Mouse (Mus musculus) limb, embryonic 14.5 days (tissue): ENCODE measurements around the gene Dnajb6. TPM values are rescaled to one million over a fixed set of nuclear protein-coding genes. Genes with fewer than 3 reads are reported as not detected.

ENCODE experiments used
- ATAC-seq: fragments of 200-750 bp; cut with Nextera tagmentation; 2 replicates; pipeline ENCODE4 v1.8.0; 2017; ENCODE audit warnings: low read depth, moderate number of reproducible peaks, moderate TSS enrichment; ENCODE audit not compliant: low FRiP score
- DNase-seq: peaks from one replicate; pipeline ENCODE4 v3.0.0-alpha.2; 2015; ENCODE audit warnings: low spot score
- H3K27ac ChIP-seq: fragments of 300-500 bp; sonication (generic); replicated peaks from 2 replicates; pipeline ENCODE4 v1.5.1; 2014; ENCODE audit warnings: low read depth, mild to moderate bottlenecking, low read length, moderate library complexity, mixed read lengths
- H3K27me3 ChIP-seq: fragments of 300-500 bp; sonication (generic); 2 replicates; pipeline ENCODE4 v1.6.1; 2014; ENCODE audit warnings: low read length, mixed read lengths; ENCODE audit not compliant: control insufficient read depth, insufficient read depth
- H3K36me3 ChIP-seq: fragments of 300-500 bp; sonication (generic); 2 replicates; pipeline ENCODE4 v1.6.1; 2014; ENCODE audit warnings: mild to moderate bottlenecking, low read length, moderate library complexity, mixed read lengths; ENCODE audit not compliant: control insufficient read depth, insufficient read depth
- H3K4me1 ChIP-seq: fragments of 300-500 bp; sonication (generic); 2 replicates; pipeline ENCODE4 v1.6.1; 2014; ENCODE audit warnings: antibody characterized with exemption, low read length, mixed read lengths; ENCODE audit not compliant: control insufficient read depth, insufficient read depth
- H3K4me2 ChIP-seq: fragments of 300-500 bp; sonication (generic); replicated peaks from 2 replicates; pipeline ENCODE4 v1.6.1; 2014; ENCODE audit warnings: low read depth, mild to moderate bottlenecking, low read length, moderate library complexity; ENCODE audit not compliant: severe bottlenecking
- H3K4me3 ChIP-seq: fragments of 300-500 bp; sonication (generic); replicated peaks from 2 replicates; pipeline ENCODE4 v1.5.1; 2014; ENCODE audit warnings: low read length
- H3K9ac ChIP-seq: fragments of 300-500 bp; sonication (generic); 2 replicates; pipeline ENCODE4 v1.6.1; 2014; ENCODE audit warnings: mild to moderate bottlenecking, low read depth, low read length, moderate library complexity; ENCODE audit not compliant: severe bottlenecking
- H3K9me3 ChIP-seq: fragments of 300-500 bp; sonication (generic); 2 replicates; pipeline ENCODE4 v1.6.1; 2016; ENCODE audit warnings: low read length; ENCODE audit not compliant: control insufficient read depth
- POLR2A ChIP-seq: fragments of 200-500 bp; IDR thresholded peaks from 2 replicates; pipeline ENCODE4 v1.8.0; 2012; ENCODE audit warnings: inconsistent platforms, mild to moderate bottlenecking, moderate library complexity, borderline replicate concordance; ENCODE audit not compliant: insufficient read depth, insufficient read length; ENCODE audit errors: extremely low read depth
- WGBS: fragments of 180-500 bp; shearing (Covaris S2); extraction: QIAGEN DNeasy Blood & Tissue Kit; methylation state at CpG from one replicate; pipeline ENCODE4 v1.1.7; 2014; 5-methylcytosine and 5-hydroxymethylcytosine counted together
- polyA plus RNA-seq, 2 experiments: library from polyadenylated mRNA; depleted of rRNA in 1 of 2; stranded (reverse) in 1 of 2; unstranded in 1 of 2; fragments of >200 nt; fragmentation: Nextera tagmentation in 1 of 2; extraction: Ambion mirVana in 1 of 2; gene quantifications; 2 replicates each; pipeline versions ENCODE4 v1.2.1 to v1.2.3; 2012 to 2014

Gene Dnajb6
- 76.0 and 96.9 TPM in 2 replicates for polyA plus RNA-seq (2012; rRNA removed)
- 123 and 129 TPM in 2 replicates for polyA plus RNA-seq (2014; fragmentation: Nextera tagmentation; extraction: Ambion mirVana)

DNA sequence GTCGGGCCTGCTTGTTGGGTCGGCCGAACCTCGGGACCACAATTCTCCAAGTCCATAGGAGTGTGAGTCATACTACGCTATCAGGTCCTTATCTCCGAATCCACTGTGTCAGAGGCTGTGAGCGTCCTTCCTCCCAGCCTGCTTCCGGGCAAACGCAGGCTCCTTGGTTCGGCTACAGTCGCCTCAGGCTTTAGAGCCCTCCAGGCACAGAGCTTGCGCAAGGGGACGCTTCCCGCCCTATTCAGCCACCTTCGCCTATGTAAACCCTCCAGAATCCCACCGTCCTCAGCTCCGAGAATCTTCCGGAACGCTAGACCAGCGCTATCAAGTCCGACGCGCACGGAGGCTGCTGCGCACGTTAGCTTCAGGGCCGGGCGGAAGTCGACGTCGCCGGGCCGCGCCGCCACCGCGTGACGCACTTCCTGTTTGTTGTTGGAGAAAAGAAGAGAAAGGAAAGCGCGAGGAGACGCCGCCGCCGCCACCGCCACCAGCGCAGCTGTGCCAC lies at the start of gene Dnajb6, which contains the start of gene Gm5129:
Gene Dnajb6, plus strand, starts transcription at position 132 of the 505 bp plus-strand sequence.
Gene Gm5129, minus strand, starts transcription at position 380 of the 505 bp plus-strand sequence.
- no peaks in the 10 kb centered on the region for H3K36me3 ChIP-seq
- 0% methylated on average over 42 of the region's 46 CpGs for WGBS
- H3K27ac ChIP-seq, result peak within 1 kb of the TSS; percentile 88
- peak; percentile 92 for DNase-seq
- no peaks in the 10 kb centered on the region for H3K27me3 ChIP-seq
- H3K4me1 ChIP-seq, result peaks cover 14% of the 10 kb centered on the region
- peak; percentile 95 for ATAC-seq
- peak within 1 kb of the TSS; percentile 76 for H3K4me3 ChIP-seq
- peak; percentile 47; the same call in 1 of the 2 replicates for TF ChIP-seq POLR2A
- peak within 1 kb of the TSS; percentile 51 for H3K4me2 ChIP-seq
- H3K9ac ChIP-seq, result peak within 1 kb of the TSS; percentile 92
- H3K9me3 ChIP-seq, result no peaks in the 10 kb centered on the region

DNA sequence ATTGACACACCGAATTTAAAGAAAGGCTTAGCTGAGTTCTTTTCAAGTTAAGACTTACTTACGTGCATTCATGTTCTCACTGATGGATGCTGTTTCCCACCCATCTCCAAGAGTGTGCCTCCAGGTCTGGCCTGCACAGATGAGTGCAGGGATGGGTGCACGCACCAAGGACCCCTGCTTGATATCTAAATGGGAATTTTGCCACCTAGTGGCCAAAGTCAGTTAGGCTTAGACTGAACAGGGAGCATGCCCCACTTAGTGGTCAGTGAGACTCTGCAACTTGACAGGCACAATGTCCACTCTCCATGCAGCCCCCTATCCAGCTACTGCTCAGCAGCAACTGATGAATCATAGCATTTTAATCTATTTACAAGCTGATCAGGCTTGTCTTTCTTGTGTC lies 47.8 kb upstream of the Dnajb6 start:
- no peak for TF ChIP-seq POLR2A
- Histone ChIP-seq H3K27ac (no peak overlapping the region), H3K9me3 (no peaks in the 10 kb centered on the region), H3K36me3 (no peaks in the 10 kb centered on the region), H3K4me3 (no peak overlapping the region), H3K27me3 (no peaks in the 10 kb centered on the region), H3K4me2 (no peak overlapping the region), H3K9ac (no peak overlapping the region), H3K4me1 (no peaks in the 10 kb centered on the region)
- DNase-seq (peak; percentile 12), ATAC-seq (no peak)
- 49% methylated on average over 3 of the region's 3 CpGs for WGBS

- H3K27me3 ChIP-seq, result no peaks in the 10 kb centered on the region
- no peak overlapping the region for H3K4me3 ChIP-seq
- no peak overlapping the region for H3K27ac ChIP-seq
- H3K36me3 ChIP-seq, result no peaks in the 10 kb centered on the region
- no peaks in the 10 kb centered on the region for H3K4me1 ChIP-seq
- no peak overlapping the region for H3K9ac ChIP-seq
- DNase-seq, result no peak
- ATAC-seq, result no peak
- TF ChIP-seq POLR2A, result no peak
- H3K9me3 ChIP-seq, result no peaks in the 10 kb centered on the region
- H3K4me2 ChIP-seq, result no peak overlapping the region
- whole genome bisulfite sequencing, result 58% methylated on average over 7 of the region's 7 CpGs
Measured at GRCm38 (mm10) chr5:29688352-29688751, 47.1 kb upstream of the Dnajb6 start.

DNA sequence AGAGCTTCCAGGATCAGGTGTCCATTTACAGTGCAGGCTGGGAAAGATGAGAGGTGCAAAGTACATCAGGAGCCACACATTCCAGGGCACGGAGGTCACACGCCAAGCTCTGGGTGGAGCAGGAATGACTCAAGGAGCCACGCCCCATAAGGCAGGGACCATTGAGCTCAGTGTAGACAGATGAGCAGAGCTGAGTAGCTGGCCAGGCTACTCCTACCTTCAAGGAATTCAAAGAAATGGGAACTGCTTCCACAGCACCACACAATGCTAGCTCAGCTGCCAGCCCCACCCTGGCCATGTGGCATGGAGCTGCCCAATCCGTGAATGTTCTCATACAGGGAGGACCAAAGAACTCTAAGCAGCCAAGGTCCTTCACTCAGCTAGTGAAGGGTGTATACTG lies 37.0 kb upstream of the Dnajb6 start:
- H3K4me1 ChIP-seq, result no peaks in the 10 kb centered on the region
- WGBS, result 77% methylated on average over 4 of the region's 4 CpGs
- H3K36me3 ChIP-seq, result no peaks in the 10 kb centered on the region
- H3K9me3 ChIP-seq, result no peaks in the 10 kb centered on the region
- no peaks in the 10 kb centered on the region for H3K27me3 ChIP-seq
- no peak overlapping the region for H3K9ac ChIP-seq
- DNase-seq (no peak), ATAC-seq (no peak)
- no peak overlapping the region for H3K4me2 ChIP-seq
- no peak overlapping the region for H3K4me3 ChIP-seq
- no peak for TF ChIP-seq POLR2A
- H3K27ac ChIP-seq, result no peak overlapping the region

GRCm38 (mm10) chr5:29699520-29700202 lies 35.8 kb upstream of the Dnajb6 start:
- Histone ChIP-seq H3K4me3 (no peak overlapping the region), H3K27me3 (no peaks in the 10 kb centered on the region), H3K9ac (no peak overlapping the region), H3K9me3 (no peaks in the 10 kb centered on the region), H3K27ac (no peak overlapping the region), H3K4me2 (no peak overlapping the region), H3K4me1 (no peaks in the 10 kb centered on the region), H3K36me3 (no peaks in the 10 kb centered on the region)
- ATAC-seq (no peak), DNase-seq (no peak)
- no peak for TF ChIP-seq POLR2A
- 60% methylated on average over 2 of the region's 2 CpGs for WGBS
